Mouse (Mus musculus) cortical plate, adult 2 months (tissue): ENCODE data around the gene Frs3.

ENCODE experiments used
- CTCF ChIP-seq: fragments of 200-500 bp; IDR thresholded peaks from 2 replicates; pipeline ENCODE4 v1.5.1; 2011; ENCODE audit warnings: mild to moderate bottlenecking, control low read depth, low read length; ENCODE audit not compliant: insufficient read depth; ENCODE audit errors: extremely low read depth
- POLR2A ChIP-seq: fragments of 200-500 bp; IDR thresholded peaks from 2 replicates; pipeline ENCODE4 v1.6.1; 2011; ENCODE audit warnings: mild to moderate bottlenecking, low read length, control low read depth; ENCODE audit not compliant: insufficient read depth; ENCODE audit errors: extremely low read depth

DNA sequence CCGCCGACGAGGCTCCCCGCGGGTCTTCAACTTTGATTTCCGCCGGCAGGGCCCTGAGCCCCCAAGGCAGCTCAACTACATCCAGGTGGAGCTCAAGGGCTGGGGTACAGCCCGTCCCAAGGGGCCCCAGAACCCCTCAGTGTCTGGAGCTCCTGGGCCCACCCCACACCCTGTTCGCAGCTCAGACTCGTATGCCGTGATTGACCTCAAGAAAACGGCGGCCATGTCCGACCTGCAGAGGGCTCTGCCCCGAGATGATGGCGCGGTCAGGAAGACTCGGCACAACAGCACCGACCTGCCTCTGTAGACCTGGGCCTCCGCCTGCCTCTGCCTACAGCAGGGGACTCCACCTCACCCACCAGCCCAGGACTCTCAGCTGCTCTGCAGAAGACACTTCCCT lies 14.7 kb downstream of the Frs3 start:
- TF ChIP-seq POLR2A (no peak), CTCF (no peak)
